Mouse (Mus musculus) cerebellum, adult 2 months (tissue): ENCODE results near the gene C730034F03Rik. TPM values are rescaled to one million over a fixed set of nuclear protein-coding genes. Genes with fewer than 3 reads are reported as not detected.

Source experiments
- DNase-seq, 2 experiments: peaks; one replicate each; pipeline ENCODE4 v3.0.0; 2021
- H3K27ac ChIP-seq: fragments of 200-500 bp; 2 replicates; pipeline ENCODE4 v1.5.1; 2012; ENCODE audit warnings: low read length, control low read depth, inconsistent platforms; ENCODE audit not compliant: insufficient read depth
- H3K27me3 ChIP-seq: fragments of 200-500 bp; 2 replicates; pipeline ENCODE4 v1.6.1; 2012; ENCODE audit warnings: inconsistent platforms, mild to moderate bottlenecking, low read length, moderate library complexity; ENCODE audit not compliant: control insufficient read depth, insufficient read depth
- H3K4me1 ChIP-seq: fragments of 200-500 bp; 2 replicates; pipeline ENCODE4 v1.6.1; 2011; ENCODE audit warnings: low read length; ENCODE audit not compliant: control insufficient read depth, insufficient read depth
- H3K4me3 ChIP-seq: fragments of 200-500 bp; replicated peaks from 2 replicates; pipeline ENCODE3; 2011; ENCODE audit warnings: mild to moderate bottlenecking, low read depth, low read length, control low read depth; ENCODE audit not compliant: insufficient read depth
- CTCF ChIP-seq: fragments of 200-500 bp; IDR thresholded peaks from 2 replicates; pipeline ENCODE4 v1.5.1; 2011; ENCODE audit warnings: low read depth, mild to moderate bottlenecking, control low read depth, low read length, moderate library complexity, borderline replicate concordance; ENCODE audit not compliant: insufficient read depth
- POLR2A ChIP-seq: fragments of 200-500 bp; IDR thresholded peaks from 2 replicates; pipeline ENCODE4 v1.6.1; 2011; ENCODE audit warnings: low read length, control low read depth, borderline replicate concordance; ENCODE audit not compliant: insufficient read depth
- WGBS: fragments of 180-500 bp; shearing (Covaris S2); methylation state at CpG from one replicate; pipeline ENCODE4 v1.1.7; 2018; 5-methylcytosine and 5-hydroxymethylcytosine counted together
- polyA plus RNA-seq: library from polyadenylated mRNA; depleted of rRNA; stranded (reverse); fragments of >200 nt; gene quantifications from 2 replicates; pipeline ENCODE4 v1.2.3, GENCODE M21; 2012

The C730034F03Rik gene
- polyA plus RNA-seq, 1 experiment = 4.2 TPM

DNA sequence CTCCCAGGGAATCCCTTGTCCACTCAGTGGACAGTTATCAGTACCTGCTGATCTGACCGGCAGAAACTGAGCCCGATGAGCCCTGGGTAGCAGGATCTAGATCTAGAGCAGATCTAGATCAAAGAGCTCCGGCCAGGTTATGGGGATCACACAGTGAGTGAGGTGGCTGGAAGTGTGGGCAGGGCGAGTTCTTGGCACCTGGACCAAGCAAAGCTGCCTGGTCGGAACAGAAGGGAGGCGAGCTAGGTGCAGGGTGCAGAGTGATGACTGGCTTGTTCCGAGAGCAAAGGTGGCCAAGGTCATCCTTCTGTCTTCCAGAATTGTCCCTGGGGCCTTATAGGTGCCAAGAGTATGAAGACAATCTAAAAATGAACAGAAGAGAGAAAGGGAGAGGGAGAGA, 30.4 kb downstream of the C730034F03Rik start:
- peak overlapping the region; percentile 74 for H3K27ac ChIP-seq
- no peak for TF ChIP-seq CTCF
- no peak for TF ChIP-seq POLR2A
- peak overlapping the region; percentile 33 for H3K4me3 ChIP-seq
- 10% methylated on average over 7 of the region's 7 CpGs for WGBS
- DNase-seq = peak; percentile 58 to 67
- H3K27me3 ChIP-seq = no peaks in the 10 kb centered on the region
- H3K4me1 ChIP-seq = peaks cover 33% of the 10 kb centered on the region

DNA sequence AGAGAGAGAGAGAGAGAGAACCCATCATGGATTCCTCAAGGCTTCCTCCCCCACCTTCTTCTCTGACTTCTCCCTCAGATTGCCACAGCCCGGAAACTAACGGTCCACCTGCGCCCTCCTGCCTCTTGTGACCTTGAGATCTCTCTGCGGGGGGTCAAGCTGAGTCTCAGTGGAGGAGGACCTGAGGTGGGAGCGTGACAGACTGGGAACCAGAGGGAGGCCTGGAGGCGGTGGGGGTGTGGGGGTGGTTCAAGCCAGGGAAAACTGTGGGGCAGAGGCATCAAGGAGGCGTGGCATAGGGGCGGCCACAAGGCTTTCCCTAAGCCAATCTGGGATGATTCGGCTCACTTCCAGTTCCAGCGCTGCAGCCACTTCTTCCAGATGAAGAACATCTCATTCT, 30.9 kb downstream of the C730034F03Rik start:
- TF ChIP-seq POLR2A = no peak
- H3K27me3 ChIP-seq = no peaks in the 10 kb centered on the region
- 0 out of 2 replicates have a peak overlapping the region, but pooled peaks have one; percentile 74 for H3K27ac ChIP-seq
- no peak overlapping the region for H3K4me3 ChIP-seq
- 18% methylated on average over 10 of the region's 10 CpGs for WGBS
- peaks cover 33% of the 10 kb centered on the region for H3K4me1 ChIP-seq
- peak; percentile 63 to 64 for DNase-seq

GRCm38 (mm10) chr15:89461321-89461720, 31.9 kb downstream of the C730034F03Rik start:
- TF ChIP-seq POLR2A (no peak), CTCF (no peak)
- Histone ChIP-seq H3K27ac (no peak overlapping the region), H3K4me3 (no peak overlapping the region), H3K27me3 (no peaks in the 10 kb centered on the region), H3K4me1 (peaks cover 31% of the 10 kb centered on the region)
- WGBS = 65% methylated on average over 15 of the region's 15 CpGs
- DNase-seq = peak in 1 of 2 experiments; percentile 34

- no peaks in the 10 kb centered on the region for H3K27me3 ChIP-seq
- no peak for DNase-seq
- TF ChIP-seq POLR2A (no peak), CTCF (no peak)
- H3K4me3 ChIP-seq = no peak overlapping the region
- no peak overlapping the region for H3K27ac ChIP-seq
- WGBS = 72% methylated on average over 7 of the region's 7 CpGs
- H3K4me1 ChIP-seq = peaks cover 27% of the 10 kb centered on the region
Observed at GRCm38 (mm10) chr15:89462176-89462575, 32.8 kb downstream of the C730034F03Rik start.

DNA sequence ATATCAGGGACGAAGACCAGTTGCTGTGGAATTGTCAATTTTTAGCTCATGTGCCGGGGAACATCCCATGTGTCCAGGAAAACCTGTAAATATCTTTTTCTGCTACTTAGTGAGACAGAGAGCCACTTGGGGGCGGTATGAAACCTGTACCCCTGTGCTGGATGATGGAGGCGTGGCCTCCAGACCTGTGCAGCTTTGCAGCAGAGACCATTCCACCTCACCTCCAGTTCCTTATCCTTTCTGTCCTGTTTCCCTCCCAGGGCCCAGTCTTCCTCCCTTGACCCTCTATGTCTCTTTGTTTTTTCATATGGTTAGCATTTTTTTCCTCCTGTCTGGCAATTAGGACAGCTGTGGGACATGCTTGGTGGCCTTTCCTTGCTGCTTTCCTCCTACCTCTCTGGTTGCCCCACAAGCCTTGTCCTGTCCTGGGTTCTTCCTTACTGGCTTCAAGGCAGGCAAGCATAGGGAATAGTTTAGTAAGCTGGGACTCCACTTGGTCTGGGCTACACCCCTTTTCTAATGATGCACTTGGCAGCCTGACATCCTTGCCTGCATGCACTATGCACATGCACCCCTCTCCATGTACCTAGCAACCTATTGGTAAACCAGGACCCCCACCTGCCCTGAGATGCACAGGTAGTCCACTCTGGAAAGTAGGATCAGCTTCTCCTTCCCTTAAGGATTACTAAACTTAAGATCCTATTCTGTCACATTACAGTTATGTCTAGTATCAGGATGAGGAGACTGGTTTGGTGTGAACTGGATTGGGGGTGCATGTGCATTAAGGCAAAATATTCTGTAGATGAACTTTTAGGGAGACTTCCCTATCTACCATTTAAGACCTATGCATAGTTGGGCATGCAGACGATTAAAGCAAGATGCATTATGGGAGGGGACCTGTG, 34.2 kb downstream of the C730034F03Rik start:
- H3K27me3 ChIP-seq = no peaks in the 10 kb centered on the region
- no peak overlapping the region for H3K4me3 ChIP-seq
- TF ChIP-seq CTCF = peak; percentile 22; the same call in 1 of the 2 replicates
- no peak for TF ChIP-seq POLR2A
- no peak for DNase-seq
- no peak overlapping the region for H3K27ac ChIP-seq
- WGBS = 55% methylated on average over 5 of the region's 5 CpGs
- peaks cover 15% of the 10 kb centered on the region for H3K4me1 ChIP-seq

DNA sequence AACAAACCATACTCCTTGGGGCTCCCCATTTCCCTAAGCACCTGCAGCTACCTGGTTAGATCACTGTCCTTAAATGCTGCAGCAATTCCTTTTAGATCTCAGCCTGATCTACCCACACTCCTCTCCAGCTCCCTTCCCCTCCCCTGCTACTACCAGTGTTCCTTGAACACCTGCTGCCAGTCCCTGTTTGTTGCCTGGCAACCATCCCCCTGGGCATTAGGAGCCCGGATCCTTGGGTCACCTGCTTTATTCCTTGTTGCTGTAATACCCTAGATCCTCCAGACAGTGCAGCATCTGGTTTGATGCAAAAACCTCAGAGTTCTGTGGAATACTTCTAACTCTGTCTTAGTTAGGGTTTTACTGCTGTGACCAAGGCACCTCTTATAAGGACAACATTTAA, 35.7 kb downstream of the C730034F03Rik start:
- no peak overlapping the region for H3K4me3 ChIP-seq
- 0% methylated on average over 1 of the region's 1 CpGs for WGBS
- TF ChIP-seq POLR2A (no peak), CTCF (no peak)
- H3K4me1 ChIP-seq = peaks cover 3% of the 10 kb centered on the region
- peak in 1 of 2 experiments; percentile 43 for DNase-seq
- H3K27me3 ChIP-seq = no peaks in the 10 kb centered on the region
- no peak overlapping the region for H3K27ac ChIP-seq

DNA sequence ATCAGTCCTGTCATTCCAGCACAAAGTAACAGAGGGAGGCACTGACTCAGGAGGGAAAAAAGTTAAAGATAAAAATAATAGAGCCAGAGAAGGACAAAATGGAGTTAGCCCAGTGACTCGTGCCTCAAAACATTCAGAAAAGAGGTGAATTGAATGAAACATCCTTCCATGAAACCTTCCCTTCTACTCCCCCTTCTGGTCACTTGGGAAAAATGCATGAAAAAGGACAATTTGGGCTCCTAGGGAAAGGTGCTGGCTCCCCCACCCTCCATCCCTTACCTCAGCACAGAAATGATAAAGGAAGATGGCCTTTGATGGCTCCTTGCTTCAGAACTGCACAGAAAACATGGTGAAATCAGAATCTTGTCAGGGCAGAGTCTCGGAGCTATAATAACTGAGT, 39.2 kb downstream of the C730034F03Rik start:
- WGBS = 32% methylated on average over 2 of the region's 2 CpGs
- H3K27ac ChIP-seq = no peak overlapping the region
- no peaks in the 10 kb centered on the region; the same call in 1 of the 2 replicates for H3K4me1 ChIP-seq
- TF ChIP-seq POLR2A (no peak), CTCF (peak; percentile 62; the same call in 1 of the 2 replicates)
- no peak overlapping the region for H3K4me3 ChIP-seq
- peak; percentile 35 to 68 for DNase-seq
- no peaks in the 10 kb centered on the region for H3K27me3 ChIP-seq

DNA sequence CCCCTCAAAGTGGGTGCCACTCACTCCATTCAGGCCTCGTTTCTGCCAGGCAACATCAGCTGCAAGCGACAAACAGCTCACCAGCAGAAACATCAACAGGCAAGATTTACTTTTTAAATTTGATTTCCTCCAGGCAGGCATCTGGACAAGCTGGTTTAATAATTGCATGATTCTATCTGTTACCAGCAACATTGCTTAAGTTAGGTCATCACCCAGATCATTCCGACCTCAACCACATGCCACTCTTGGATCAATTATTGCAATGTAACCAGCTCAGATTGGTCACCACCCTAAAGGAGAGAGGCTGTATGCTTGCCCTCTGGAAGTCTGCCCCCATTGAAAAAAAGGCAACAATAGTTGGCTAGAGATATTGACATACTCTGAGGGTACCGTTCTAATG, 42.1 kb downstream of the C730034F03Rik start:
- no peaks in the 10 kb centered on the region for H3K27me3 ChIP-seq
- 83% methylated on average over 4 of the region's 4 CpGs for WGBS
- H3K4me3 ChIP-seq = no peak overlapping the region
- TF ChIP-seq POLR2A = no peak
- TF ChIP-seq CTCF = no peak
- H3K27ac ChIP-seq = no peak overlapping the region
- peaks cover 12% of the 10 kb centered on the region for H3K4me1 ChIP-seq
- DNase-seq = no peak
